Mouse (Mus musculus) erythroblast, embryonic 14.5 days (primary cell): Measurements from ENCODE around the gene Snx3. TPM values are rescaled to one million over a fixed set of nuclear protein-coding genes. Genes with fewer than 3 reads are reported as not detected.

Source experiments
- H3K27me3 ChIP-seq: 2 replicates; pipeline ENCODE4 v1.6.1; 2012; ENCODE audit warnings: inconsistent platforms; ENCODE audit not compliant: control insufficient read depth
- H3K36me3 ChIP-seq: 2 replicates; pipeline ENCODE4 v1.6.1; 2012; ENCODE audit warnings: mild to moderate bottlenecking, inconsistent platforms; ENCODE audit not compliant: control insufficient read depth
- H3K4me1 ChIP-seq: 2 replicates; pipeline ENCODE4 v1.6.1; 2012; ENCODE audit warnings: inconsistent platforms; ENCODE audit not compliant: control insufficient read depth
- H3K4me3 ChIP-seq: replicated peaks from 2 replicates; pipeline ENCODE3; 2012; ENCODE audit warnings: moderate library complexity, mild to moderate bottlenecking, inconsistent platforms
- H3K9me3 ChIP-seq: 2 replicates; pipeline ENCODE4 v1.6.1; 2012; ENCODE audit warnings: low read length, inconsistent platforms, mixed read lengths; ENCODE audit not compliant: control insufficient read depth
- GATA1 ChIP-seq: IDR thresholded peaks from 2 replicates; pipeline ENCODE4 v1.6.1; 2012; ENCODE audit warnings: low read length, inconsistent platforms, mixed read lengths
- TAL1 ChIP-seq: IDR thresholded peaks from 3 replicates; pipeline ENCODE4 v1.6.1; 2012; ENCODE audit warnings: low read length, inconsistent platforms, mixed read lengths
- polyA plus RNA-seq: library from polyadenylated mRNA; stranded (reverse); fragments of >175 nt; gene quantifications from 2 replicates; pipeline ENCODE4 v1.2.3, GENCODE M21; 2012

Snx3 gene
- polyA plus RNA-seq, 1 experiment = 71.6 TPM

- Histone ChIP-seq H3K36me3 (peaks cover 34% of the 10 kb centered on the region), H3K4me3 (peak overlapping the region; percentile 98), H3K9me3 (no peaks in the 10 kb centered on the region), H3K4me1 (peaks cover 70% of the 10 kb centered on the region), H3K27me3 (no peaks in the 10 kb centered on the region)
- TF ChIP-seq GATA1 (no peak), TAL1 (no peak)
Measured at GRCm38 (mm10) chr10:42502349-42503111, 700 bp downstream of the Snx3 start.

- H3K9me3 ChIP-seq = no peaks in the 10 kb centered on the region
- peaks cover 67% of the 10 kb centered on the region for H3K4me1 ChIP-seq
- TF ChIP-seq TAL1 (no peak), GATA1 (no peak)
- H3K4me3 ChIP-seq = peak overlapping the region; percentile 98
- H3K27me3 ChIP-seq = no peaks in the 10 kb centered on the region
- H3K36me3 ChIP-seq = peaks cover 49% of the 10 kb centered on the region
Measured at GRCm38 (mm10) chr10:42504096-42504710, 2.4 kb downstream of the Snx3 start.

GRCm38 (mm10) chr10:42510141-42510540 is 8.3 kb downstream of the Snx3 start:
- H3K27me3 ChIP-seq = no peaks in the 10 kb centered on the region
- no peaks in the 10 kb centered on the region for H3K9me3 ChIP-seq
- H3K4me1 ChIP-seq = peaks cover 83% of the 10 kb centered on the region
- H3K36me3 ChIP-seq = peaks cover 88% of the 10 kb centered on the region
- no peak for TF ChIP-seq TAL1
- no peak for TF ChIP-seq GATA1
- no peak overlapping the region for H3K4me3 ChIP-seq

DNA sequence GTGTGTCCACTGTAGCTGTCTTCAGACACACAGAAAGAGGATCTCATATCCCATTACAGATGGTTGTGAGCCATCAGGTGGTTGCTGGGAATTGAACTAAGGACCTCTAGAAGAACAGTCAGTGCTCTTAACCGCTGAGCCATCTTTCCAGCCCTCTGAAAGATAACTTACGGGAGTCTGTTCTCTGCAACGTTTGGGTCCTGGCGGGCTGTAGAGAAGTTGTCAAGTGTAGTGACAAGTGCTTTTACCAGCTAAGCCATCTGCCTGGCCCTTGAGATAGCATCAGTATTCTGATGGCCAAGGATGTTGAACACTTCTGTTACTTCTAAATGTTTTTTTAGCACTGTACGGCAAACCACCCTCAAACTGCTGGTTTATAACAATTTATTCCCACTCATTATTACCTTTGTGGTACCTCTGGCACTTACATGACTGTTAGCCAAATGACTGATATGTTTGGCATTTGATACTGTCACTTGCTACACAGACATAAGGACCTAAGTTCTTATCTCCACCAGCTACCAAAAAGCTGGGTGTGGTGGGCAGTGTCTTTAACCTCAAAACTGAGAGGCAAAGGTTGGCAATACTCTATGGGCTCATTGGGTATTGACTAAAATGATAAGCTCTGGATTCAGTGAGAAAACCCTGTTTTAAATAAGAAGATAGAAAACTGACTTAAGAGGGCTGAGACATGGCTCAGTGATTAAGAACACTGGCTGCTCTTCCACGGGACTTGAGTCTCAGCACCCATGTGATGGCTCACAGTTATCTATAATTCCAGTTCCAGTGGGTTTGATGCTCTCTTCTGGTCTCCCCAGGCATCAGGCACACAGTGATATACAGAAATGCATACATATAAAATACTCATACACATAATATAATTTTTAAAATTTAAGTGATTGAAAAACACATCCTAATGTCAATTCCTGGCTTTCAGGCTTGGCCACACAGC is 9.6 kb downstream of the Snx3 start:
- peak overlapping the region; percentile 35 for H3K4me3 ChIP-seq
- H3K36me3 ChIP-seq = peaks cover 87% of the 10 kb centered on the region
- H3K4me1 ChIP-seq = peaks cover 84% of the 10 kb centered on the region
- no peaks in the 10 kb centered on the region for H3K27me3 ChIP-seq
- TF ChIP-seq TAL1 (0 out of 3 replicates have a peak, but pooled peaks have one; percentile 4), GATA1 (peak; percentile 62; the same call in 1 of the 2 replicates)
- H3K9me3 ChIP-seq = no peaks in the 10 kb centered on the region

- Histone ChIP-seq H3K36me3 (peaks cover 80% of the 10 kb centered on the region), H3K27me3 (no peaks in the 10 kb centered on the region), H3K4me1 (peaks cover 93% of the 10 kb centered on the region), H3K9me3 (no peaks in the 10 kb centered on the region), H3K4me3 (no peak overlapping the region)
- no peak for TF ChIP-seq TAL1
- TF ChIP-seq GATA1 = no peak
Measured at GRCm38 (mm10) chr10:42514125-42514524, 12.3 kb downstream of the Snx3 start.

DNA sequence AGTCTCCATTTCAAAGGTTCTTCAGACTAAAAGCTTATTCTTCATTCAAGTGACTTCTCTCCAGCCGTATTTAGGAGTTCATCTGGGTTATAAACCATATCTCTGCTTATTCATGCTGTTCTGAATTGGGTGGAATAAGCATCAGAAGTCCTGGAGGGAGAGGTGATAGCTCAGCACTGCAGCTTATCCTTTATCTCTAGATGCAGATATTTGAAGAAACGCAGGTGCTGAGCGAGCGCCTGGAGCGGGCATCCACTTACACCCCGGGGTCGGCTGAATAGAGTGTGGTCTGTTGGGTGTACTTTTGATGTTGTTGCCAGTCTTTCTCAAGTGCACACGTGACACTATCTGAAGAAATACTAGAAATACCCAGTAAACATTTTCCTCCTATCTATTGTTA is 16.5 kb downstream of the Snx3 start:
- Histone ChIP-seq H3K4me1 (peaks cover 92% of the 10 kb centered on the region), H3K36me3 (peaks cover 75% of the 10 kb centered on the region), H3K4me3 (peak overlapping the region; percentile 12), H3K27me3 (no peaks in the 10 kb centered on the region), H3K9me3 (no peaks in the 10 kb centered on the region)
- peak; percentile 50; the same call in 1 of the 2 replicates for TF ChIP-seq GATA1
- TF ChIP-seq TAL1 = 0 out of 3 replicates have a peak, but pooled peaks have one; percentile 23

- Histone ChIP-seq H3K36me3 (peaks cover 78% of the 10 kb centered on the region), H3K27me3 (no peaks in the 10 kb centered on the region), H3K4me3 (no peak overlapping the region), H3K4me1 (peaks cover 94% of the 10 kb centered on the region), H3K9me3 (no peaks in the 10 kb centered on the region)
- TF ChIP-seq GATA1 = no peak
- TF ChIP-seq TAL1 = no peak
Measured at GRCm38 (mm10) chr10:42521315-42521981, 19.6 kb downstream of the Snx3 start.

DNA sequence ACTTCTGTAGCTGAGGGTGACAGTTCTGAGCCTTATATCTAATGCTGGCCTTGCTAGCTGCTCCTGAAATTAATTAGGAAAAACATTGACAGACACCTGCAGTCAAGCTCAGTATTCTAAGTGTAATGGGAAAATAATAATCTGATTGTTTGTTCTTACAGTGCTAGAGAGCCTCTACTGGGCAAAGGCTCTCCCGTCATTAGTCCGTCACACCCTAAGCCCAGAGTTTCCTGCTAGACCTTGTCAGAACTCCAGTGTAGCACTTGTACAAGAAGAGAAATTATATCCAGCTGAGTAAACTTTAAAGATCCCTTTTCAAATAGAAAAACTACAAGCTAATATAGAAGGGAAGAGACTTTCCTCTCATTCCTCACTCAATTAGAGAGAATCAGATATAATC is 21.1 kb downstream of the Snx3 start:
- Histone ChIP-seq H3K4me1 (peaks cover 93% of the 10 kb centered on the region), H3K27me3 (no peaks in the 10 kb centered on the region), H3K36me3 (peaks cover 81% of the 10 kb centered on the region), H3K4me3 (no peak overlapping the region), H3K9me3 (no peaks in the 10 kb centered on the region)
- TF ChIP-seq TAL1 = no peak
- no peak for TF ChIP-seq GATA1
